Mouse (Mus musculus): Measurements from ENCODE around the gene Ppard. TPM values are rescaled to one million over a fixed set of nuclear protein-coding genes. Genes with fewer than 3 reads are reported as not detected.

Gene Ppard
- polyA plus RNA-seq, 1 experiment from 2014 or later: 1.3 TPM

- Histone ChIP-seq H3K27me3 (ENCODE audit: control insufficient read depth, insufficient read depth, low read length) (no peaks in the 10 kb centered on the region), H3K4me3 (ENCODE audit: low read depth, low read length) (no peak overlapping the region), H3K36me3 (ENCODE audit: control insufficient read depth, insufficient read depth, low read length) (no peaks in the 10 kb centered on the region), H3K4me1 (ENCODE audit: control insufficient read depth, insufficient read depth, low read length) (peaks cover 18% of the 10 kb centered on the region; the same call in 1 of the 2 replicates), H3K4me2 (ENCODE audit: low read depth, low read length) (no peak overlapping the region), H3K9ac (replicated peaks; ENCODE audit: low read depth, low read length) (no peak overlapping the region), H3K9me3 (ENCODE audit: control insufficient read depth, low read length) (no peaks in the 10 kb centered on the region), H3K27ac (ENCODE audit: low read depth, low read length) (no peak overlapping the region)
- WGBS: 89% methylated on average over 7 of the region's 7 CpGs
- no peak for ATAC-seq (ENCODE audit: low read depth)
Measured at GRCm38 (mm10) chr17:28281866-28282441, 49.5 kb downstream of the Ppard start.

DNA sequence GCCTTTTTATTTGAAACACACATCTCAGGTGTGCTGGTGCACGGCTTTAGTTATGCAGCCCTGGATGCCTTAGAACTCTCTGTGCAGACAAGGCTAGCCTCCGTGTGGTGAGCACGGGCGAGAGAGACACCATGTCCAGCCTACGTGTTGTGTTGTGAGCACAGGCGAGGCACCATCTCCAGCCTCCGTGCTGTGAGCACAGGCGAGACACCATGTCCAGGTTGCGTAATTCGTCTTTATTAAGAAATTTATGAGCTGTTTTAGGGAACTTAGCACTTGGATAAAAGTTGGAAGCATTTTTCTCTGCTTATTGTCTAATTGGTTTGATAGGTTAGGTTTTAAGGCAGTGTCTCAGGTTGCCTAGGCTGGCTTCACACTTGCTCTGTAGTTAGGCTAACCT lies 50.7 kb downstream of the Ppard start:
- Histone ChIP-seq H3K4me2 (ENCODE audit: low read depth, low read length) (no peak overlapping the region), H3K27me3 (ENCODE audit: control insufficient read depth, insufficient read depth, low read length) (no peaks in the 10 kb centered on the region), H3K4me1 (ENCODE audit: control insufficient read depth, insufficient read depth, low read length) (peaks cover 15% of the 10 kb centered on the region; the same call in 1 of the 2 replicates), H3K36me3 (ENCODE audit: control insufficient read depth, insufficient read depth, low read length) (no peaks in the 10 kb centered on the region), H3K27ac (ENCODE audit: low read depth, low read length) (no peak overlapping the region), H3K9ac (replicated peaks; ENCODE audit: low read depth, low read length) (no peak overlapping the region), H3K9me3 (ENCODE audit: control insufficient read depth, low read length) (no peaks in the 10 kb centered on the region), H3K4me3 (ENCODE audit: low read depth, low read length) (no peak overlapping the region)
- no peak for ATAC-seq (ENCODE audit: low read depth)
- WGBS: 89% methylated on average over 10 of the region's 10 CpGs

DNA sequence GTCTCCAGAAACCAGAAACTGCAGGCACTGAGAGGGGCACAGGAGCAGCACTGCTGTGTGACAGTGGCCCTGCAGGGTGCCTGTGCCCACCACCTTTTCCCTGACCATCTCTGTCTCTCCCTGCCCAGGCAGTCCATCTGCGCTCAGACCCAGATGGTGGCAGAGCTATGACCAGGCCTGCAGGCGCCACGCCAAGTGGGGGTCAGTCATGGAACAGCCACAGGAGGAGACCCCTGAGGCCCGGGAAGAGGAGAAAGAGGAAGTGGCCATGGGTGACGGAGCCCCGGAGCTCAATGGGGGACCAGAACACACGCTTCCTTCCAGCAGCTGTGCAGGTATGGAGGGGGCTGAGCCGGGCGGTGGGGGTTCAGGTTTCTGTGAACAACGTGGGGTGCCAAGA lies 53.6 kb downstream of the Ppard start:
- H3K4me1 ChIP-seq (ENCODE audit: control insufficient read depth, insufficient read depth, low read length): peaks cover 7% of the 10 kb centered on the region; the same call in 1 of the 2 replicates
- no peaks in the 10 kb centered on the region for H3K36me3 ChIP-seq (ENCODE audit: control insufficient read depth, insufficient read depth, low read length)
- H3K9ac ChIP-seq (replicated peaks; ENCODE audit: low read depth, low read length): no peak overlapping the region
- H3K27ac ChIP-seq (ENCODE audit: low read depth, low read length): no peak overlapping the region
- H3K9me3 ChIP-seq (ENCODE audit: control insufficient read depth, low read length): no peaks in the 10 kb centered on the region
- no peak overlapping the region for H3K4me3 ChIP-seq (ENCODE audit: low read depth, low read length)
- 78% methylated on average over 10 of the region's 10 CpGs for WGBS
- no peak for ATAC-seq (ENCODE audit: low read depth)
- H3K27me3 ChIP-seq (ENCODE audit: control insufficient read depth, insufficient read depth, low read length): no peaks in the 10 kb centered on the region
- H3K4me2 ChIP-seq (ENCODE audit: low read depth, low read length): no peak overlapping the region

GRCm38 (mm10) chr17:28286964-28287363 lies 54.5 kb downstream of the Ppard start:
- ATAC-seq (ENCODE audit: low read depth): no peak

GRCm38 (mm10) chr17:28287578-28287977 lies 55.1 kb downstream of the Ppard start:
- no peak overlapping the region for H3K4me3 ChIP-seq (ENCODE audit: low read depth, low read length)
- 63% methylated on average over 8 of the region's 8 CpGs for WGBS
- no peaks in the 10 kb centered on the region for H3K36me3 ChIP-seq (ENCODE audit: control insufficient read depth, insufficient read depth, low read length)
- ATAC-seq (ENCODE audit: low read depth): no peak
- no peak overlapping the region for H3K4me2 ChIP-seq (ENCODE audit: low read depth, low read length)
- H3K9ac ChIP-seq (replicated peaks; ENCODE audit: low read depth, low read length): no peak overlapping the region
- H3K27me3 ChIP-seq (ENCODE audit: control insufficient read depth, insufficient read depth, low read length): no peaks in the 10 kb centered on the region
- H3K9me3 ChIP-seq (ENCODE audit: control insufficient read depth, low read length): no peaks in the 10 kb centered on the region
- H3K27ac ChIP-seq (ENCODE audit: low read depth, low read length): no peak overlapping the region
- H3K4me1 ChIP-seq (ENCODE audit: control insufficient read depth, insufficient read depth, low read length): peaks cover 7% of the 10 kb centered on the region; the same call in 1 of the 2 replicates

More at GRCm38 (mm10) chr17:28286964-28287363, 54.5 kb downstream of the Ppard start:
- H3K4me1 ChIP-seq (ENCODE audit: control insufficient read depth, insufficient read depth, low read length): peaks cover 7% of the 10 kb centered on the region; the same call in 1 of the 2 replicates
- H3K36me3 ChIP-seq (ENCODE audit: control insufficient read depth, insufficient read depth, low read length): no peaks in the 10 kb centered on the region
- 53% methylated on average over 5 of the region's 5 CpGs for WGBS
- no peaks in the 10 kb centered on the region for H3K9me3 ChIP-seq (ENCODE audit: control insufficient read depth, low read length)
- H3K9ac ChIP-seq (replicated peaks; ENCODE audit: low read depth, low read length): no peak overlapping the region
- no peak overlapping the region for H3K27ac ChIP-seq (ENCODE audit: low read depth, low read length)
- no peak overlapping the region for H3K4me3 ChIP-seq (ENCODE audit: low read depth, low read length)
- no peaks in the 10 kb centered on the region for H3K27me3 ChIP-seq (ENCODE audit: control insufficient read depth, insufficient read depth, low read length)
- H3K4me2 ChIP-seq (ENCODE audit: low read depth, low read length): no peak overlapping the region

DNA sequence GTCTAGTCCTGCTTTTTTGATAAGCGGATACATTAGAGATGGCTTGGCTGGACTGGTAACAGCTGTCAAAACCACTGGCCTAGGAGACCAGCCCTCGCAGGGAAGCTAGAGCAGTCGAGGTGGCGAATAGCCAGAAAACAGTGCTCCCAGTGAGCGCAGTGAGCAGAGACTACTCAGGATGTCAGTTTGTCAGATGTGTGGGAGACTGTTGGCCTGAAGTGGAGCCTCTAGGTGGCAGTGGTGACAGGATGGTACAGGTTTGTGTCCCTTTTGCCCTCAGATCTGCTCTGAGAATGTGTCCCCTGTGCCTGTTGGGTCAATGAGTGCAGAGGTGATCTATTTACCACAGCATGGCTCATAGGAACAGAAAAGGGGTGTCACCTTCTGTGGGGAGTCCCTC lies 55.5 kb downstream of the Ppard start:
- ATAC-seq (ENCODE audit: low read depth): no peak
- 71% methylated on average over 5 of the region's 5 CpGs for WGBS
- H3K9me3 ChIP-seq (ENCODE audit: control insufficient read depth, low read length): no peaks in the 10 kb centered on the region
- no peak overlapping the region for H3K4me2 ChIP-seq (ENCODE audit: low read depth, low read length)
- H3K27ac ChIP-seq (ENCODE audit: low read depth, low read length): no peak overlapping the region
- no peaks in the 10 kb centered on the region for H3K27me3 ChIP-seq (ENCODE audit: control insufficient read depth, insufficient read depth, low read length)
- no peak overlapping the region for H3K4me3 ChIP-seq (ENCODE audit: low read depth, low read length)
- no peak overlapping the region for H3K9ac ChIP-seq (replicated peaks; ENCODE audit: low read depth, low read length)
- peaks cover 7% of the 10 kb centered on the region; the same call in 1 of the 2 replicates for H3K4me1 ChIP-seq (ENCODE audit: control insufficient read depth, insufficient read depth, low read length)
- H3K36me3 ChIP-seq (ENCODE audit: control insufficient read depth, insufficient read depth, low read length): no peaks in the 10 kb centered on the region

- H3K9me3 ChIP-seq (ENCODE audit: control insufficient read depth, low read length): no peaks in the 10 kb centered on the region
- H3K27me3 ChIP-seq (ENCODE audit: control insufficient read depth, insufficient read depth, low read length): no peaks in the 10 kb centered on the region
- no peak overlapping the region for H3K4me2 ChIP-seq (ENCODE audit: low read depth, low read length)
- H3K4me3 ChIP-seq (ENCODE audit: low read depth, low read length): no peak overlapping the region
- WGBS: 82% methylated on average over 3 of the region's 3 CpGs
- H3K4me1 ChIP-seq (ENCODE audit: control insufficient read depth, insufficient read depth, low read length): peaks cover 13% of the 10 kb centered on the region; the same call in 1 of the 2 replicates
- H3K9ac ChIP-seq (replicated peaks; ENCODE audit: low read depth, low read length): no peak overlapping the region
- H3K27ac ChIP-seq (ENCODE audit: low read depth, low read length): no peak overlapping the region
- no peak for ATAC-seq (ENCODE audit: low read depth)
- H3K36me3 ChIP-seq (ENCODE audit: control insufficient read depth, insufficient read depth, low read length): no peaks in the 10 kb centered on the region
Measured at GRCm38 (mm10) chr17:28290262-28290661, 57.8 kb downstream of the Ppard start.

- peaks cover 10% of the 10 kb centered on the region; the same call in 1 of the 2 replicates for H3K4me1 ChIP-seq (ENCODE audit: control insufficient read depth, insufficient read depth, low read length)
- no peak overlapping the region for H3K27ac ChIP-seq (ENCODE audit: low read depth, low read length)
- no peaks in the 10 kb centered on the region for H3K27me3 ChIP-seq (ENCODE audit: control insufficient read depth, insufficient read depth, low read length)
- 81% methylated on average over 11 of the region's 11 CpGs for WGBS
- no peaks in the 10 kb centered on the region for H3K9me3 ChIP-seq (ENCODE audit: control insufficient read depth, low read length)
- no peak for ATAC-seq (ENCODE audit: low read depth)
- no peak overlapping the region for H3K4me2 ChIP-seq (ENCODE audit: low read depth, low read length)
- H3K4me3 ChIP-seq (ENCODE audit: low read depth, low read length): no peak overlapping the region
- H3K9ac ChIP-seq (replicated peaks; ENCODE audit: low read depth, low read length): no peak overlapping the region
- no peaks in the 10 kb centered on the region for H3K36me3 ChIP-seq (ENCODE audit: control insufficient read depth, insufficient read depth, low read length)
Measured at GRCm38 (mm10) chr17:28290671-28291070, 58.2 kb downstream of the Ppard start.

DNA sequence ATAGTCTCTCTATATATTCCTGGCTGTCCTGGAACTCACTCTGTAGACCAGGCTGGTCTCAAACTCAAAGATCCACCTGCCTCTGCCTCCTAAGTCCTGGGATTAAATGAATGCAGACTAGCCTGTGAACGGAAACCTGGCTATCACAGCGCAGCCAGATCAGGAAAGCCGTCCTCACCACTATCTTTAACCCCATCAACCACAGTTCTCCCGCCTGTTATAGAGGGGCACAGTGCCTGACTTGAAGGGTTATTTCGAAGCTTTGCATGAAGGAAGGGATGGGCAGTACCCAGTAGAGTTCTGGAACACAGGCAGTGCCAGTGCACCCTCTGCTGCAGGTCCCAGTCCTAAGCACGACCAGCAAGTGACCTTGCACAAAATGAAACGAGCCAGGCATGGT lies 58.8 kb downstream of the Ppard start:
- Histone ChIP-seq H3K9ac (replicated peaks; ENCODE audit: low read depth, low read length) (no peak overlapping the region), H3K27ac (ENCODE audit: low read depth, low read length) (no peak overlapping the region), H3K27me3 (ENCODE audit: control insufficient read depth, insufficient read depth, low read length) (no peaks in the 10 kb centered on the region), H3K4me3 (ENCODE audit: low read depth, low read length) (no peak overlapping the region), H3K9me3 (ENCODE audit: control insufficient read depth, low read length) (no peaks in the 10 kb centered on the region), H3K4me2 (ENCODE audit: low read depth, low read length) (no peak overlapping the region), H3K36me3 (ENCODE audit: control insufficient read depth, insufficient read depth, low read length) (no peaks in the 10 kb centered on the region), H3K4me1 (ENCODE audit: control insufficient read depth, insufficient read depth, low read length) (0 out of 2 replicates have a peak, but pooled peaks cover 6% of the 10 kb centered on the region)
- no peak for ATAC-seq (ENCODE audit: low read depth)
- WGBS: 92% methylated on average over 7 of the region's 7 CpGs

Measured in neural tube, embryonic 14.5 days (tissue).